ENCODE assay signal across 27 mouse cellular contexts in the genomic region with DNA sequence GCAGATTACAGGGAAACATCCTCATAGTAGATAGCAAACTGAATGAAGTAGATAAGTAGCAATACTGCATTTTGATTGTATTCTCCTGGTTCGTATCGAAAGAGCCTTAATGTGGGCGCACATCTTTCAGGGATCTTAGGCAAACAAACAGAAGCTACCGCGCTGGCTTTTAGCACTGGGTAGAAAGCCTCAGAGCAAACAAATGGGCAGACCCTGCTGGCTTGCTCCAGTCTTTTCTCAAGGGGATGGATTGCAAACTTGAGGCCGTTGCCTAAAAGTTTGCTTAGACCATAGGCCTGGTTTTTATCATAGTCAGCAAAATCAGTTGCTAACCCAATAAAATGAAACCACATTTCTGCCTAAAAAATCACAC.
DNase-seq lines count a peak whose midpoint lies in the region; ATAC-seq lines count a peak whose summit lies in the region.
"Had no signal": no experiment of that assay in that cellular context is flagged by ENCODE, and none has a peak within 500 bp of the region (broad histone marks: within the 10 kb centered on the region; RNA-seq: fewer than 3 reads in every experiment).

No protein-coding gene starts in this region.

- no peaks in the 10 kb centered on the region for H3K4me1 ChIP-seq in embryonic facial prominence, embryonic 11.5 days (ENCODE audit: control insufficient read depth, insufficient read depth, low read length)
- peaks cover 18% of the 10 kb centered on the region for H3K4me1 ChIP-seq in embryonic facial prominence, embryonic 10.5 days
- no peaks in the 10 kb centered on the region for H3K4me1 ChIP-seq in intestine, embryonic 15.5 days (replicated peaks)
- H3K4me1 ChIP-seq: embryonic facial prominence, embryonic 13.5 days; liver, embryonic 15.5 days had no signal

- no peak overlapping the region for H3K9ac ChIP-seq in embryonic facial prominence, embryonic 11.5 days (replicated peaks; ENCODE audit: low read length)
- H3K9ac ChIP-seq in intestine, embryonic 15.5 days, result no peak overlapping the region
- H3K9ac ChIP-seq: embryonic facial prominence, embryonic 13.5 days; hindbrain, embryonic 13.5 days; limb, embryonic 12.5 days; liver, embryonic 15.5 days; lung, embryonic 14.5 days had no signal

- no peak for ATAC-seq in embryonic facial prominence, embryonic 11.5 days (replicated peaks; ENCODE audit: insufficient number of reproducible peaks, low FRiP score, low TSS enrichment, low read depth)
- peak; percentile 52 for ATAC-seq in intestine, embryonic 15.5 days
- ATAC-seq: CD4-positive, CD25-positive, alpha-beta regulatory T cell, adult 4 months; forebrain, embryonic 16.5 days; midbrain, embryonic 16.5 days had no signal

- H3K4me3 ChIP-seq in embryonic facial prominence, embryonic 11.5 days (ENCODE audit: low read depth, low read length), result no peak overlapping the region
- no peak overlapping the region for H3K4me3 ChIP-seq in embryonic facial prominence, embryonic 10.5 days
- H3K4me3 ChIP-seq in intestine, embryonic 15.5 days (replicated peaks), result no peak overlapping the region
- H3K4me3 ChIP-seq: embryonic facial prominence, embryonic 13.5 days; gastrocnemius, adult 2 months; hindbrain, embryonic 13.5 days; limb, embryonic 12.5 days; liver, embryonic 15.5 days had no signal

- DNase-seq in embryonic facial prominence, embryonic 11.5 days (ENCODE audit: low spot score), result peak; percentile 24
- no peak for DNase-seq in embryonic facial prominence, embryonic 10.5 days (ENCODE audit: low spot score)
- peak; percentile 17 for DNase-seq in retina, embryonic 14.5 days (ENCODE audit: low spot score)
- DNase-seq in retina, postnatal 1 day, result no peak
- no peak for DNase-seq in layer of hippocampus, postnatal 10 days (ENCODE audit: low spot score in 2 of 2)
- DNase-seq in cerebellum, postnatal 25 days, result no peak
- DNase-seq: adrenal gland, postnatal 25 days; cerebellum, adult 18-20 months; cerebellum, postnatal 10 days; gastrocnemius, adult 2 months; gastrocnemius, postnatal 36 days; heart, adult 18-20 months; heart, postnatal 4 days; kidney, adult 2 months; kidney, postnatal 10 days; lung, embryonic 14.5 days; right cerebral cortex, postnatal 4 days; thymus, postnatal 4 days had no signal

- no peak overlapping the region for H3K4me2 ChIP-seq in embryonic facial prominence, embryonic 11.5 days (ENCODE audit: low read depth, low read length)
- H3K4me2 ChIP-seq in intestine, embryonic 15.5 days (replicated peaks), result no peak overlapping the region
- H3K4me2 ChIP-seq: embryonic facial prominence, embryonic 13.5 days; hindbrain, embryonic 13.5 days; limb, embryonic 12.5 days; liver, embryonic 15.5 days; lung, embryonic 14.5 days; midbrain, embryonic 11.5 days had no signal

- H3K27ac ChIP-seq in embryonic facial prominence, embryonic 11.5 days (replicated peaks; ENCODE audit: low read depth, low read length), result no peak overlapping the region
- H3K27ac ChIP-seq in embryonic facial prominence, embryonic 10.5 days (replicated peaks), result no peak overlapping the region
- H3K27ac ChIP-seq in intestine, embryonic 15.5 days, result no peak overlapping the region
- H3K27ac ChIP-seq: embryonic facial prominence, embryonic 13.5 days; gastrocnemius, adult 2 months; hindbrain, embryonic 13.5 days; limb, embryonic 12.5 days; liver, embryonic 15.5 days had no signal

- WGBS in embryonic facial prominence, embryonic 11.5 days, result 46% methylated on average over 6 of the region's 6 CpGs
- WGBS in embryonic facial prominence, embryonic 10.5 days, result 60% methylated on average over 6 of the region's 6 CpGs
- WGBS in intestine, embryonic 15.5 days, result 24% methylated on average over 6 of the region's 6 CpGs

- H3K27me3 ChIP-seq in embryonic facial prominence, embryonic 11.5 days (ENCODE audit: control insufficient read depth, insufficient read depth, low read length), result no peaks in the 10 kb centered on the region
- H3K27me3 ChIP-seq in embryonic facial prominence, embryonic 10.5 days (replicated peaks; ENCODE audit: low read depth, poor library complexity, severe bottlenecking), result no peaks in the 10 kb centered on the region
- no peaks in the 10 kb centered on the region for H3K27me3 ChIP-seq in intestine, embryonic 15.5 days (replicated peaks)
- H3K27me3 ChIP-seq: embryonic facial prominence, embryonic 13.5 days; hindbrain, embryonic 13.5 days; limb, embryonic 12.5 days; liver, embryonic 15.5 days had no signal

- H3K9me3 ChIP-seq in embryonic facial prominence, embryonic 11.5 days (replicated peaks; ENCODE audit: control insufficient read depth, low read length), result no peaks in the 10 kb centered on the region
- no peaks in the 10 kb centered on the region for H3K9me3 ChIP-seq in embryonic facial prominence, embryonic 10.5 days
- no peaks in the 10 kb centered on the region for H3K9me3 ChIP-seq in intestine, embryonic 15.5 days
- H3K9me3 ChIP-seq: hindbrain, embryonic 13.5 days; liver, embryonic 15.5 days had no signal

- no peaks in the 10 kb centered on the region for H3K36me3 ChIP-seq in embryonic facial prominence, embryonic 11.5 days (replicated peaks; ENCODE audit: control insufficient read depth, insufficient read depth, low read depth, low read length)
- H3K36me3 ChIP-seq in embryonic facial prominence, embryonic 10.5 days (replicated peaks), result no peaks in the 10 kb centered on the region
- no peaks in the 10 kb centered on the region for H3K36me3 ChIP-seq in intestine, embryonic 15.5 days
- H3K36me3 ChIP-seq: embryonic facial prominence, embryonic 13.5 days; hindbrain, embryonic 13.5 days; limb, embryonic 12.5 days; liver, embryonic 15.5 days had no signal

Comparison
In these comparisons a context has a peak if more than half of its experiments do, and no peak if none do; other contexts are left out.
1. DNase-seq: peak in embryonic facial prominence, embryonic 11.5 days (single experiment) and retina, embryonic 14.5 days (single experiment); none in embryonic facial prominence, embryonic 10.5 days (single experiment), retina, postnatal 1 day (single experiment), layer of hippocampus, postnatal 10 days (0 of 2) and cerebellum, postnatal 25 days (0 of 2).